Mouse (Mus musculus): ENCODE data around the gene Gm28051.

Gene Gm28051

DNA sequence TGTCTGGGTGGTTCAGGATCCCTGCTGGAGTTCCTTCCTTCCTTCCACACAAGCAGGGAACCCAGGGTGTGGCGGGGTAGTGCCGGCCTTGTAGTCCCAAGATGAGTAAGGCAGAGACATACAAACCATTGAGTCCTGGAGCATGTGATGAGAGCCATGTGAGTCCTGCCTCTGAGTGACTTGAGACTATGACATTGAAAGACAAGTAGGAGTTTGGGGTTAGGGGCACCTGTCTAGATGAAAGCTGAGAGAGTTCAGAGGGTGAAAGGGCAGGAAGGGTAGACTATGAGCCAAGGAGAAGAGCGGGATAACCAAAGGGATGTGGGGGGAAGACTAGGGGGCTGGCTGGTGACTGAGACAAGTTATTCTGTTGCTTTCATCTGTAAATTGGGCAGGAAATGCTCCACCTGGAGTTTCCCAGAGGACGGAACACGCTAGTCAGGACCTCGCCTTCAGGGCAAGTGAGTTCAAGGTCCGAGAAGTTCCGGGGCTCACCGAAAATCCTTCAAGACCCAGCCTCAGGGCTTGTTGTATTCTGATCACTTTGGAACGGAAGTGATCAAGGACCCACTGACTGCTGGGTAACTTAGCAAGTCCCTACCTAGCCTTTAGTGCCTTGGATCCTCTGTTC lies 50.6 kb downstream of the Gm28051 start:
- no peak for DNase-seq (ENCODE audit: low read depth in 2 of 2, low spot score in 2 of 2)

DNA sequence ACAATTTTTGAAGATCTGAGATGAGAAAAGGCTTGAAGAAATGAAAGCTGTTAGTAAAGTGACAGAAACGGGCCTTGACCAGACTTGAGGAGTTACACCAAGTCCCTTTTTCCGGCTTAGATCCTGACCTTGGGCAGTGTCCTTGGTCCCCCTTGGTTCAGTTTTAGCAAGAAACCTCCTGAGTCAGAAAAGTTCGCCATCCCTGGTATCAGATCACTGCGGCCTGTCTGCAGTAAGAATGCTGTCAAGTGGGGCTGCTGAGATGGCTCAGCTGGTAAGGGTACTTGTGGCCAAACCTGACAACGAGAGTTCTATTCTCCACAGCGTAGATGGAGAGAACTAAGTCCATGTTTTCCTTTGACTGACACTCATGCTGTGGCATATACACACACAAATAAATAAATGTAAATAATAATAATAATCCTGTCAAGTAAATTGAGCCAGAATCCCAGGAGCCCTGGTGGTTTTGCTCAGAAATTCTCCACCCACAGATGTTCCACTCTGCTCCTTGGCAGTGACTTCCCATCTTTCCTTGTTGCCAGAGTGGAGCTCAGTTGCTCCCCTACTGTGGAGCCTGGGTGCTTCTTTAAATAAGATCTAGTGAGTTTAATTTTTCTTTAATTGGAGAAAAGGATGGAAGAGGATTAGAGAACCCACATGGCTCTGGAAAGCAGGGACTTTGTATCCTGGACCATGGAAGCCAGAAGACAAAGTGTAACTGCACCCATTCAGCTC lies 51.5 kb downstream of the Gm28051 start:
- no peak for DNase-seq (ENCODE audit: low read depth in 2 of 2, low spot score in 2 of 2)

DNA sequence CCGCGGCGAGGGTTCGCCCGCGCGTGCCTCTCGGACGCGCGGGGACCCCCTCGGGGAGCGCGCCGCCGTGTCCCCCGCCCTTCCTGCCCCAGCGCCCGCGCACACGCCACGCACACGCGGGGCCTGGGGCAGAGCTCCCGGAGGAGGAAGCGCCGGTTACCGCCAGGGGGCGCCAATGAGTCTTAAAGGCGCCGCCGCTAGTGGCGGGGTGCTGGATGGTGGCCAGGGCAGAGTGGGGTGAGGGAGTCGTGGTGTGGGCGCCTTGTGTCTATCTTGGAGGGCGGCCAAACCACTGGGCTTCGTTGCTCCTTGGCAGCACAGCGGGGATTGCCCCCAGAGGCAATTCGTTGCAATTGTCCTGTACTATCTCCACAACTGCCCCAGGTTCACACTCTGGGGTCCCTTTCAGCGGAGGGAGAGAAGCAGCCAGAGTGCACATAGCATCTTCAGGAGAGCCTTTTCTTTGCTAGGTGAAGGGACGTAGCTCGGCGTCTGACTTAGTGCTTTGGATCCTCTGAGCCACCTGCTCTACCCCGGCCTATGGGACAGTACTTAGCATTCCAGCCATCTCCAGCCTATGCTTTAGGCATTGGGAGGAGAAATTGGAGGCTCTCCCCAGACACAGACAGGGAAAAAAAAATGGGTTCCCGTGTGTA lies 52.2 kb downstream of the Gm28051 start:
- DNase-seq (ENCODE audit: low read depth in 2 of 2, low spot score in 2 of 2): peak; percentile 93 to 94

DNA sequence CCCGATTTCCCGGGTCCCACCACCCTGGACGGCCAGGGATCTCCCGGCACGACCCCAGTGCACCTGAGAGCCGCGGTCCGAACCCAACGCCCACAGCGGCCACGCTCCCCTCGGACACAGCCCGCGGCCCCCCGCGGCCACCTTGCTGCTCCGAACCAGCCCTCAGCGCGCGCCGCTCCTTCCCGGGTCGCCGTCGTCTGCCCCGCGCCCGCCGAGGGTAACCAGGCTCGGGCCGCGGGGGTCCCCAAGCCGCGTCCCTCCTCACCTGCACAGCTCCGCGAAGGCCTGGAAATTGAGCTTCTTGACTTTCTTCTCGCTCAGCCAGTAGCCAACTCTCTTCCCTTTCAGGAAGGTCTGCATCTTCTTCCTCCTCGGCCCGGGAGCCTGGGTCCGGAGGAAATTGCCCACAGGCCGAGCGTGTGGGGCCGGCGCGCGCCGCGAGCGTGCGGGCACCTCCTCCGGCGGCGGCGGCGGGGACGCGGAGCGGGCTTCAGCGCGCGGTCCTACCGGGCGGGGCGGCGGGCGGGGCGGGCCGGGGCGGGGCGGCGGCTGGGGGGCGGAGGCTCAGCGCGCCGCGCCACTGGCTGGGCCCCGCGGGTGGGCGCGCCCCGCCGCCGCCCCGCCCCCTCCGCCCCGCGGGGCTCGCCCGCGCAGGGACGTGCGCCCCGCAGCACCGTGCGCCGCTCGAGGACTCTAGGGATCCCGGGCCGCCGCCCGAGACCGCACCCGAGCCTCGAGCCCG lies 52.9 kb downstream of the Gm28051 start, which contains the start of gene Itpk1:
Gene Itpk1, minus strand, starts transcription at position 474 of the 742 bp plus-strand sequence.
- DNase-seq (ENCODE audit: low read depth in 2 of 2, low spot score in 2 of 2): peak; percentile 25 to 43

DNA sequence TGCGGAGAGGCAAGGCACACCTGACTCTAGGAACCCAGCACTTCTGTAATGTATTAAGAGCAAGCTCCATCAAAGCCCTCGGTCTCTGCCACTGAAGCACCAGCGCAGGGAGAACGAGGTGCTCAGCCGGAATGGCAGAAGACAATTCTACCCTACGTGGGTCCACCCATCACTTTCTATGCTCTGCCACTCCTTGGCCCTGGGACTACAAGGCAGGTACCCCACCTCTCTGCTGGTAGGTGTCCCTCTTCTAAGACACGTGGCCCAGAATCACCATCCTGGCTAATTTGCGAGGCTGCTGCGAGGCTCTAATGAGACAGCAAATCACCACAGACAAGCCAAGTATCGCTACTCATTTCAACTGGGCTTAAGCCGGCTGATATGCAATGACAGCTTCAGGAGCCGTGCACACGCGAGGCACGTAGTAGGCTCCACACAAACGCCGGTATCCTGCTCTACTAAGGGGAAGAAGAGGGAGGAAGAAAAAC lies 53.6 kb downstream of the Gm28051 start:
- DNase-seq (ENCODE audit: low read depth in 2 of 2, low spot score in 2 of 2): peak in 1 of 2 experiments; percentile 17

DNA sequence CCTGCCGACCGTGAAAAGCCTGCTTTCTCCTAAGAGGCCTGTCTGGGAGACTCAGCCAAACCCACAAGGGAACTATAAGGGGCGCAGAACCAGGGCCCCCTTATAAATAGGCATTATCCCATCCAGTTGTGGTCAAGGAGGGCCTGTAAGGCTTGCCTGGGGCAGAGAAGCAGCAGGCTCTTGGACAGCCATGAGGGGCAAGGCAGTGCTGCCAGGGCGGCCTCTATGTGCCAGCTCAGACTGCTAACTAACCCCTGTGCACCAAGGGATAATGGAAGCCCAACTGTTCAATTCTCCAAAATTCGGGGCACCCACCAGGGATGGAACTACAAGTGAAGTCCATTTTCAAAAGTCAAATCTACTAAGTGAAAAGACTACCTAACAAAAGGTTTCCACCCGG lies 54.1 kb downstream of the Gm28051 start:
- no peak for DNase-seq (ENCODE audit: low read depth in 2 of 2, low spot score in 2 of 2)

DNA sequence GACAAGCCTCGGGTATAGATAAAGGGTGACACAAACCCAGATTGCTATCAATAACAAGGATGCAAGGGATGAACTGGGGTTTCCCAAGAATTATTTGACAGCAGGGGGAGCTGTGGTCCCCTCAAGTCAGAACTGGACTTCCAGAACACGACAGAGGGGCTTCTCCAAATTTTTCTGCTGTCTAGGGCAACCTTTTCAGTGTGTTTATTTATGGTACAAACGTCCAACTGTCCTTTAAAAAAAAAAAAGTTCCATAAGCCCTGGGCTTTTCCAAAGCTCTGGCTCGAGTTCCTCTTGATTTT lies 54.5 kb downstream of the Gm28051 start:
- DNase-seq (ENCODE audit: low read depth in 2 of 2, low spot score in 2 of 2): no peak

DNA sequence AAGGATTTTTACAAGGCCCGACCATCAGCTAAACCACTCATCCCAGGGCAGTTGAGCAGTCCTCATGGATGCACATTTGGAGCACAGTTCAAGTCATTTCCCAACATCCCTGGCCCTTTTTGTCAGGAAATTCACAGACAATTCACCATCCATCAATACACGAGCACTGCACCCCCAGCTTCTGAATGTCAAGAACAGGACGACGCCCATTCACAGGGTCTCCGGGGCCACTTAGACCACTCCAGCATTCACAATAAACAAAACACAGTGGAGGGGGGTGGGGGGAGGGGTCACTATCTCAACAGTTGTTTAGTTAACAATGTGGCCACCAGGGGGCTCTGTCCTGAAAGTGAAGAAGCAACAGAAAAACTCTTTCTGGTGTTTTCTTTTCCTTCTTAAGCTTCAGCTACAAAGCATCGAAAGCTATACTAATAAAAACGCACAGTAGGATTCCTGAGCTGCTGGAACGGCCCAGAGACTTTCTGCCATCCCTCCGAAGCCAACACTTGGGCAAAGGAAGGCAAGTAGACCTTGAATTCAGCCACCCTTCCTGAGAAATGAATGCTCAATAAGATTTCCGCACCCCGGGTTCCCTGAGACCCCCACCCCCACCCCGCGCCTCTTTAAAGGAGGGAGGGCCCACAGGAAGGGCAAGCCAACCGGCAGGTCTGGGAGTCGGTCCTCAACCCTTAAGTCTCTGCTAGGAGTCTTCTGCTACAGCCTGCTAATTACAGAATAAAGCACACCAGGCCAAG lies 55.0 kb downstream of the Gm28051 start:
- DNase-seq (ENCODE audit: low read depth in 2 of 2, low spot score in 2 of 2): peak; percentile 76 to 83

DNA sequence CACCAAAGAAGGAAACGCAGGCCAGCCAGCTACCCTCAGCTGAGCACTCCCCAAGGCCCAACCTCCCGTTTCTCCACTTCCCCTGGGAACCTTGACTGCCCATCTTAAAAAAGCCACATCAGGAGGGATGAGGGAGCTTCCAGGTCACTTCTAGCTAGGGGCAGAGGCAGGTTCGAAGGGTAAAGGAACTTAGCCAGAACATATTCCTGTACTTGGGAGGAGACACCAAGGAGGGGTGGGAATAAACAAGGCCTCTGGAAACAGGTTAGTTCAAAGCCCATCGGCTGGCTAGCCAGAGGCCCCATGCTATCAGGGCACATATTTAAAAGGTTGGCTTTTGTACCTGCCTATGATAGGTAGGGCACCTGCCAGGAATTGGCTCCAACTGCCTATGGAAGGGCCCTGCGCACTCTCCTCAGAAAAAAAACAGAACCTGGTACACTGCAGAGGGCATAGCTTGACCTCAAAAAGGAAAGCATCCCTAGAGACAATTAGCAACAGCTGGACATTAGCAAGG lies 55.8 kb downstream of the Gm28051 start:
- no peak for DNase-seq (ENCODE audit: low read depth in 2 of 2, low spot score in 2 of 2)

DNA sequence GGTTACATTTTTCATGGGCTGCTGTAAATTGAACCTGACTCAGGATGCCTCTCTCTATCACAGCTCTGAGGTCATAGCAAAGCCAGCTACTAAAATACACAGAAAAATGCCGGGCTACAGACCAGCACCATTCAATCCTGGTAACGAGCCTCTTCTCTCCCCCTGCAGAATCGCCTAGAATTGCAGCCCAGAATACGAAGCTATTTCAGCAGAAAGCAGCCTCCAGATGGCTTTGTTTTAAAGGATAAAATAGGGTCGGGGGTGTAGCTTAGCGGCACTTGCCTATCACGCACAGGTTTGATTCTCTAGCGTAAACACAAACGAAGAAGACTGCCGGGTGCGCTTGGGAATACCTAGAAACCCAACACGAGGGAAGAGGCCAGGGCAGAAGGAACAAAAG lies 57.1 kb downstream of the Gm28051 start:
- no peak for DNase-seq (ENCODE audit: low read depth in 2 of 2, low spot score in 2 of 2)

DNA sequence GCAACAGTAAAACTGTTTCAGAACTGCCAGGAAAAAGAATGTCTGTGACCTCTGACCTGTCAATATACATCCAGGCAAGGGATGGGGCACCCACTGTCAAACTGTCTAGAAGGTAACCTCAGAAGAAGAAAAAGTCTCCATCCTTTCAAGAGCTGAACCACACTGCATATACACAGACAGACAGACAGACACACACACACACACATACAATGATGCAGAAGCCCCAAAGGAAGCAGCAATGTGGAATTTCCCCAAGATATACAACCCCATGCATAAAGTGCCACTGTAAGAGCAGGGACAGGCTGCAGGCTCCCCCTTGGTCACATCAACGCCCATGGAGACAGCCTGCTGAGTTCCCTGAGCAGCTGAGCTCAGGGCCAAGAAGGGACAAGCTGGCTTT lies 58.4 kb downstream of the Gm28051 start:
- DNase-seq (ENCODE audit: low read depth in 2 of 2, low spot score in 2 of 2): no peak

DNA sequence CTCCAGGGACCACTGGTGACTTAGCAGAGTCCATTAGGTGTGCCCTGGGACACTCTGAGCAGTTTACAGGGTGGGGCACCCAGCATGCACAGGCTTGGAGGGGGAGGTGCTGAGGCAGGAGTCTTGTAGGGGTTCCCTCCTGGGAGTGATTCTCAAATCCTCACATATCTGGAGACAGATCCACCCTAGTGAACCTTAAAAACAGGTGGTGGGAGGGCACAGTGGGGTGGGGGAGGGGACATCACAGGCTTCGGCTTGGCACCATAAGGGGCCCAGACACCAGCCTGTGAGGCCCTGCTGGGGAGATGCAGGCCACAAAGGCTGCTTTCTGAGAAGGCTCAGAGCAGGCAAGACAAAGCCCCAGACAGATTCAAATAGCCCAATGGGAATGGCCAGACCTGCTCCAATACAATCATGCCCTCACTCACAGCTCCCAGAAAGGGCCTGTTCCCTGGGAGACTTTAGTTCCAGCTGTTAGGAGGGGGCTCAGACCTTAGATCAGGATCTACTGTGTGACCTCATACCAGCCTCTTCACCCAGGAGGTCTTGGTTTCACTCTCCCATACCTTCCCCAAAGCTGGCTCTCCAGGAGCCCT lies 59.4 kb downstream of the Gm28051 start:
- no peak for DNase-seq (ENCODE audit: low read depth in 2 of 2, low spot score in 2 of 2)

DNA sequence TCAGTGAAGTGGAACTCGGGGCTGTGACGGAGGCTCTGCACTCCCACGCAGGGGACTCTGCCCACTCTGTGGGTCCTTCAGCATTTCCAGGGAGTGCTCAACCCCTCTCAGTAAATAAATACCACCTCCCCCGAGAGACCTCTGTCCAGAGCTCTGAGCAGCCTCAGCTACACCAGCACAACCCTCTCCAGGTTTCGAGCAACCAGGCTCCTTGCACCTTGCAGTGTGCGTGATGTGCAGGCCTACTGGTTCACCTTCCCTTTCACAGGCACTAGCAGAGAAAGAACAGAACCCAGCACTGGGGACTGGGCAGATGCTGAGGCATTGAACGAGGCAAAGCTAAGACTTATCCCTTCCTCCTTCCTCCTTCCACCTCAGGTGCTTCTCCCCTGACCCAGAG lies 60.2 kb downstream of the Gm28051 start:
- no peak for DNase-seq (ENCODE audit: low read depth in 2 of 2, low spot score in 2 of 2)

DNA sequence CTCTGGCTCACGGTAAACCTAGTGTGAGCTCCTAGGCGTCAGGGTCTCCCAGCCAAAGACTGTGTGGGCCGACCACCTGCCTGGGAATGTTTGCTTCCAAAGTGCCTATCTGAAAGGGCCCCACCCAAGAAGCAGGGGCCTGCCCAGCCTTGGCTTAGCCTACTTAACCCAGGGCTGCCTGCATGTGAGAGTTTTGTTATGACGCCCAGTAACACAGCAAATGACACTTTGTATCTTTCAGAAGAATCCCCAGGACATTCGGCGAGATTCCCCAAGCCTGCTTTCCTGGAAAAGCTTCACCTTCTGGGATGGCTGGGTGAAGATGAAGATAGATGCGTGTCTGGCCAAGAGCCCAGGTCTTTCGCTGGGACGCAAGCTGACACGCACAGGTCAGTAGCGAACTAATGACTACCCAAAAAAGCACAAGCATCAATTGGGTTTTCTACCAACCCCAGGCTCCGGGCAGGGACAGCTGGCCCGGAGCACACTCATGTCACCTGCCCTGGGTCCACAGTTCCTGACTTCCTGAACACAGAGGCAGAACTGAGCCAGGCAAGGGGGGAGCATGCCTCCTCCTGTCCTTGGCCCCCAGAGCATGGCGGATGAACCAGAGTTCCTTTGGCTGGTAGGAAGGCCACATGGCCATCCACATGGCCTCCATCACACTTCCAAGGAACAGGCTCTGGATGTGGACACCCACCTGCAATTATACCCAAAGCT lies 60.8 kb downstream of the Gm28051 start:
- no peak for DNase-seq (ENCODE audit: low read depth in 2 of 2, low spot score in 2 of 2)

DNA sequence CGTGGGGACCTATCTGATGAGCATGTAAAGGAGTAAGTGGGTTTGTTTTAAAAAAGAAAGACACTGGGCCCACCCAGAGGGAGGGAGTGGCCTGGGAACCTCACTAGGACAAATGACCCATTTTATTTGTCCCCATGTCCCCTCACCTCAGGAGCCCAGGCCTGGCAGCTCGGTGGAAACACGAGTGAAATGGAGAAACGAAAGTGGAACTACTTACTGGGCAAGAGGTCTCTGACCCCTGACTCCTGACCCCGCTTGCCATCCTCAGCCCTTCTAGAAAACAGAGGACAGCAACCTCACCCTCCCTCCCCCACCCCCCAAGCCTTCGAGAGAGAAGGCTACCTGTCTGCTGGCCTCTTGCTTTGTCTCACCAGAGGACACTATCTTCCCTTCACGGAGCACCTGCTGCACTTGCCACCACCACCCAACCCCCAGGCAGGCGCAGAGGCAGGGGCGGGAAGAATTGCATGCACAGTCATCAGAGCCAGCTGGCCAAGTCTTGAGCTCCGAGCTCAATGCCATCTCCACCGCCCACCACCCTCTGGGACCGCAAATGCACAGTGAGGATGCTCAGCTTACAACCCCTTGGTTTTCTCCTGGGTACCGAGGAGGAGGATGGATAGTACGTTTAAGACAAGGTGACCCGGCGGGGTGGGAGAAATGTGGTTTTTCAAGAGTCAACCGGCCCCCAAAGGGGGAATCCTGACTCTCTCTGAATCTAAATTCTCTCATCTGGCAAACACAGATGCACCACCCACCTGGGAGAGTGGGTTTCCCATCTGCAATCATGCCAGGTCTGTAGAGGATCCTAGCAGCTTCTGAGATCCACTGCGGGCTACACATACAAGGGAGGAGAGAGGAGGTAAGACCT lies 62.0 kb downstream of the Gm28051 start:
- no peak for DNase-seq (ENCODE audit: low read depth in 2 of 2, low spot score in 2 of 2)

DNA sequence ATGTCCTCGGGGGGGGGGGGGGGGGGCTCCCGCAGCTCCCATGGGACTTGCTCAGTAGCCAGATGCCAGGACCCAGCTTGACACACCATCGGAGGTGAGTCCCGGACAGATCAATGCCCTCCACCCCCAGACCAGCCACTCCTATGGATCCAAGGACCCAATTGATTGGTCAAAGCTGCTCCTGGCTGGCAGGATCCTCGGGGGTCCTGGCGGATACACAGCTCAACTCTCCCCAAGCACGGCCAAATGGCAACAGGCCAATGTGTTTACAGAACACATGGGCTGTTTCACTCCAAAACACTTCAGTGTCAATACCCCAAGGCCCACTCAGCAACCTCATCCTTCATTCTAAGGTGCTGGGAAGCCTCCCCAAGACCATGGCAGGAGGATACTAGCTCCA lies 65.8 kb downstream of the Gm28051 start:
- no peak for DNase-seq (ENCODE audit: low read depth in 2 of 2, low spot score in 2 of 2)

DNA sequence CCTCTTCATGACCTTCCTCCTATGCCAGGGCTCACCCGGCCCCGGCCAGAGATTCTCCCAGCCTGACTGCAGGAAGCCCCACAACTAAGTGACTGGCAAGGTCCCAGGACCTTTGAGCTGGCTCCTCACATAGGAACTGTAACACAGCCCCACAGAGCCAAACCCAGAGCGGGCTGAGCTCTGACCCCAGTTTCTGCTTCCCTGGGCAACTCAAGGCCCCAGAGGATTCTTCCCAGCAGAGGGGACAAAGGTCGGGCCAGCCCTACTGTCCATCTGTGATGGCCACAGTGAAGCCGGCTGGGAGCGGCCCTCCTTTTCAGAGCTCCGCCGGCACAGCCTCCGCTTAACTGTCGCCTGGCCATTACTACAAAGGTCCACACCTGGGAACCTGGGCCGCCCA lies 66.4 kb downstream of the Gm28051 start:
- DNase-seq (ENCODE audit: low read depth in 2 of 2, low spot score in 2 of 2): no peak

DNA sequence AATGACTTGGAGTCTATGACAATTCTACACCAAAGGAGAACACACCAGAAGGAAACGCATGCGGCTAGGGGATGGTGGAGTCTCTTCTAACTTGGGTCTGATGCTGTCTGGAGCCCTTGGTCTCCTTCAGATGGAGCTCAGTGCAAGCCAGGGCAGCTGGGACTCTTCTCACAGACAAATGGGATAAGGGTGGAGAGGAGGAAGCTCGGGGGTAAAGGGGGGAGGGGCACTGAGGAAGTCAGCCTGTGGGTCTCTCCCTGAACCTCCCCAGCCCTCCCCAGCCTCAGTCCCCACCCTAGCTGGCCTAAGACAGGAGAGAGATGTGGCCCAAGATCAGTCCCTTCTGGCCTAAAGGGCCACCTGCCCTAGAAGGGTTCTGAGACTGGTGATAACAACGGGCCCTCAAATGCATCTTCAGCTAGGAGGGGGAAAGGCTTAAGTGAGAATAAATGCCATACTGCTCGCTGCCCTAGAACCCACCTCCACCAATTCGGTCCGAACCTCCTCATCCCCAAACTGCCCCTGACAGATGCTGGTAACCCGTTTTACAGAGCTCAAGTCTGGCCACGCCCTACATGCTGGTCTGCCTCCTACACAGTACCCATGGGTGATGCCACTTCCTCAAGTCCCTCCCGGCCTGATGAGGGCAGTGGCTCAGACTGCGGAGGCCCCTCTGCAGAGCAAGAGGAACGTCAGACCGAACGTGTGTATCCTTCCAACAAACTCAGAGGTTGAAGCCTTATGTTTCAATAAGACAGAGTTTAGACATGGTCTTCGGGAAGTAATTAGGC lies 67.6 kb downstream of the Gm28051 start:
- DNase-seq (ENCODE audit: low read depth in 2 of 2, low spot score in 2 of 2): peak; percentile 25 to 35

All from CD8-positive naive resting alpha-beta T cell, adult 2 months (primary cell).